Mouse (Mus musculus): ENCODE measurements at regions not wholly inside any gene's neighbourhood (a gene's known extent, or its start where the extent isn't known, plus 50 kb on each side); places are given as distances from the start of the nearest gene placed in this dataset.
A peak's percentile ranks its signal among the peaks of the same experiment; 100 is the strongest.

GRCm38 (mm10) chr1:16007809-16008208 is 85.3 kb downstream of the 4930444P10Rik start:
- DNase-seq (ENCODE audit: low read depth) = peak; percentile 10

GRCm38 (mm10) chr1:16006888-16007287 is 86.2 kb downstream of the 4930444P10Rik start:
- no peak for TF ChIP-seq CTCF (IDR thresholded peaks at IDR 0.05; ENCODE audit: borderline replicate concordance, extremely low read depth, insufficient read depth, insufficient read length)
- TF ChIP-seq POLR2A (IDR thresholded peaks at IDR 0.05; ENCODE audit: borderline replicate concordance, extremely low read depth, insufficient read depth, insufficient read length, poor library complexity, severe bottlenecking) = no peak
- DNase-seq (ENCODE audit: low read depth) = no peak

More at GRCm38 (mm10) chr1:16007809-16008208, 85.3 kb downstream of the 4930444P10Rik start:
- TF ChIP-seq CTCF (IDR thresholded peaks at IDR 0.05; ENCODE audit: borderline replicate concordance, extremely low read depth, insufficient read depth, insufficient read length) = no peak
- TF ChIP-seq POLR2A (IDR thresholded peaks at IDR 0.05; ENCODE audit: borderline replicate concordance, extremely low read depth, insufficient read depth, insufficient read length, poor library complexity, severe bottlenecking) = no peak

DNA sequence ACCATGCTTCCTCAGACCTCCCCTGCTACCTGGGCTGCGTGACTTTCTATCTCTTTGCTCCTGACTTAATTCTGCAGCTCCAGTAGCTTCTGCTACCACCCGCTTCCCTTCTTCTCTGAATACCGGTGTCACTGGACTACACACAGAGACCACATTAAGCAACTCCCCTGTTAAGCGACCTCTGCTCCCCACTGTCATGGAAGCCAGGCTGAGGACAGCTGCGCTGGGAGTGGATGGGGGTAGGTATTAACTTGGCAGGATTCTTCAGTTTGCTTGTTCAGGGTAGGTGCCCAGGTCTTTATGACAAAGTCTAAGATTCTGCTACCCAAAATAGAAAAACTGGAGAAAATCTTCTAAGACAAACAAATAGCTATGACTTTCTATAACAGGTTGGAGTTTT is 96.0 kb downstream of the 4930444P10Rik start:
- TF ChIP-seq POLR2A (IDR thresholded peaks at IDR 0.05; ENCODE audit: borderline replicate concordance, extremely low read depth, insufficient read depth, insufficient read length, poor library complexity, severe bottlenecking) = no peak
- TF ChIP-seq CTCF (IDR thresholded peaks at IDR 0.05; ENCODE audit: borderline replicate concordance, extremely low read depth, insufficient read depth, insufficient read length) = no peak
- no peak for DNase-seq (ENCODE audit: low read depth)

- TF ChIP-seq CTCF (IDR thresholded peaks at IDR 0.05; ENCODE audit: borderline replicate concordance, extremely low read depth, insufficient read depth, insufficient read length) = no peak
- no peak for TF ChIP-seq POLR2A (IDR thresholded peaks at IDR 0.05; ENCODE audit: borderline replicate concordance, extremely low read depth, insufficient read depth, insufficient read length, poor library complexity, severe bottlenecking)
- no peak for DNase-seq (ENCODE audit: low read depth)
Measured at GRCm38 (mm10) chr1:15996341-15996740, 96.8 kb downstream of the 4930444P10Rik start.

DNA sequence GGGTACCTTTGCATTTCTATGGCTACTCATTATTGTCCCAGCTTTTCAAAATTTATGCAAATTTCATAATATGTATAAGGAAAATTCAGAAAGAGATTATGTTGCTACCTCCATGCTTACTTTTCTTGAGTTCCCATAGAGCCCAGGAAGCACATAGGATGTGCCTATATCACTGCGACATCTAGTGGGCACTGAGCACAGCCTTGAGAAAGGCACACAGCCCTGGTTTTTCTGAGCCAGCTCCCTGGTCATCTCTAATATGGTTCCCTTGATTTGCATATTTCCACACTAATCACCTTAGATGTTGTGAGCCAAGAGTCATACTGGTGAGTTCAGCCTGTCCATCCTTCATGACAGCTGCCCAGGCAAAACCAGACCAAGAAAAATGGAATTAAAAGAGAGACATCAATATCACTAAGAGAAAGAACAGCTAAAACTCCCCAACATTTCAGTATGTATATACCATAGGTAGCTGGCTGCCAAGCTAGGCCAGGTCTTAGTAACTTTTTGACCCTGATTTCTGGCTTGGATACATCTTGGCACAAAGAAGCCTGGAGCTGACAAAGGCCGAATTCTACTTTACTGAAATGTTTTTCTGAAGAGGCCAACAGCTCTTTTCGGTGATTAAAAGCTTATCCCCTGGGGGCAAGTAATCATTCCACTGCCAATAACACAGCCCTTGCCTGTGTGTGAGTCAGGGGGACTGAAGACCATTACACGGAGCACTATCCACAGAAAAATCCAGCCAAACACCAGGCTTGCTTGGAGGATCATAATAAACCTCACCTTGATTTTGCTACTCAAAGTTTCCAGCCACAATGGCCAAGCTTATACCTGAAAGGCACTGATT is 99.3 kb downstream of the 4930444P10Rik start:
- peak; percentile 66; the same call in 1 of the 2 replicates for TF ChIP-seq CTCF (IDR thresholded peaks at IDR 0.05; ENCODE audit: borderline replicate concordance, extremely low read depth, insufficient read depth, insufficient read length)
- no peak for TF ChIP-seq POLR2A (IDR thresholded peaks at IDR 0.05; ENCODE audit: borderline replicate concordance, extremely low read depth, insufficient read depth, insufficient read length, poor library complexity, severe bottlenecking)
- DNase-seq (ENCODE audit: low read depth) = peak; percentile 64

GRCm38 (mm10) chr1:15990982-15991381 is 102.1 kb downstream of the 4930444P10Rik start:
- DNase-seq (ENCODE audit: low read depth) = peak; percentile 24
- TF ChIP-seq CTCF (IDR thresholded peaks at IDR 0.05; ENCODE audit: borderline replicate concordance, extremely low read depth, insufficient read depth, insufficient read length) (no peak), POLR2A (IDR thresholded peaks at IDR 0.05; ENCODE audit: borderline replicate concordance, extremely low read depth, insufficient read depth, insufficient read length, poor library complexity, severe bottlenecking) (no peak)

DNA sequence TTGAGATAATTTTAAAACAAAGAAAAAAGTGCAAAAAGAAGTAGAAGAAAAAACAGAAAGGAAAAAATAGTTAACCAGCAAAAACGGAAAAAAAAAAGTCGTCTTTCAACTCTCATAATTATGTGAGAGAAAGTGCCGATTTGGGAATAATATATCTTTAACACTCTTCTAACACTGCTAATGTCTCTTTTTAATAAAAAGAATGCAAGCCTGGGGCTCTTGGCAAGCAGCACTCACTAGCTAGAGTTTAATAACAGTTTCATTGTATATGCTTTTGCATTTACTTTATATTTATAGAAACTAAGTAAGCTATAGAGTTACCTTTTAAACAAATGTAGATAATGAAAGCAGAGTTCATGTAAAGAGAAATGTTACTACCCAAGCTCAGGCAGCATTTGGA is 107.5 kb downstream of the 4930444P10Rik start:
- no peak for DNase-seq (ENCODE audit: low read depth)
- TF ChIP-seq POLR2A (IDR thresholded peaks at IDR 0.05; ENCODE audit: borderline replicate concordance, extremely low read depth, insufficient read depth, insufficient read length, poor library complexity, severe bottlenecking) (no peak), CTCF (IDR thresholded peaks at IDR 0.05; ENCODE audit: borderline replicate concordance, extremely low read depth, insufficient read depth, insufficient read length) (no peak)

DNA sequence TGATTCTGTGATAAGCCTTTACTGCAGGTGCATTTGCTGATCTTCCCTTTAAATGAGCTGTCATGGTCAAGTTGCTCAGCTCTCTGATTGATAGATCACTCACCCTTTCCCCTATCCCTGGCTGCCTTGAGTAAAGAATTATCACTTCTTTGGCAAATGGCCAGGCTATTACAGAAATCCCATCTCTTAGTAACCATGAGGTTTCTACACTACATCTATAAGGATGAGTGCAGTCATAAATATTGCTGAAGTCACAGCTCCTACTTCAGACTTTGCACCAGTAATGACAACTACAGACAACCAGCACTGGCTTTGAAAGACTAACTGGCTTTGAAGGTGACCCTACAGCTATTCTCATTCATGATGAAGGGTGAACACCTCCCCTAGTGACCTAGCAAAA is 113.8 kb downstream of the 4930444P10Rik start:
- DNase-seq (ENCODE audit: low read depth) = no peak
- TF ChIP-seq CTCF (IDR thresholded peaks at IDR 0.05; ENCODE audit: borderline replicate concordance, extremely low read depth, insufficient read depth, insufficient read length) (no peak), POLR2A (IDR thresholded peaks at IDR 0.05; ENCODE audit: borderline replicate concordance, extremely low read depth, insufficient read depth, insufficient read length, poor library complexity, severe bottlenecking) (no peak)

- no peak for DNase-seq (ENCODE audit: low read depth)
- TF ChIP-seq POLR2A (IDR thresholded peaks at IDR 0.05; ENCODE audit: borderline replicate concordance, extremely low read depth, insufficient read depth, insufficient read length, poor library complexity, severe bottlenecking) (no peak), CTCF (IDR thresholded peaks at IDR 0.05; ENCODE audit: borderline replicate concordance, extremely low read depth, insufficient read depth, insufficient read length) (no peak)
Measured at GRCm38 (mm10) chr1:15959578-15959977, 133.5 kb downstream of the 4930444P10Rik start.

DNA sequence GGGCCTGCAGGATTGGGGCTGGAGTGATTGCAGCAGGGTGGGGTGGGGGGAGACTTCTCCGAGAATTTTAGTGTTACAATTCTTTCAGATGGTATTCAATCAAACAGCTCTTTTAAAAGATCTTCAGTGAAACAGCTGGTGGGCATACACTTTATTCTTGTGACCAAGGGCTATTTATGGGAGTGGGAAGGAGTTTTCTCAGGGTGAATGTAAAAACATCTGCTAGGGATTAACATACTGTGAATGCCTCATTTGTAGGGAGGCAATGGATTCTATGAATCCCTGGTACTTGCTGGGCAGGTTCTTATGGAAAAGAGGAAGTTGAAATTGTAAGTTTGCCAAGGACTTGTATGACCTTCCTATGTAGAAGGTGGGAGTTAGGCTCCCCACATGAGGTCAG is 134.5 kb downstream of the 4930444P10Rik start:
- TF ChIP-seq POLR2A (IDR thresholded peaks at IDR 0.05; ENCODE audit: borderline replicate concordance, extremely low read depth, insufficient read depth, insufficient read length, poor library complexity, severe bottlenecking) (no peak), CTCF (IDR thresholded peaks at IDR 0.05; ENCODE audit: borderline replicate concordance, extremely low read depth, insufficient read depth, insufficient read length) (no peak)
- DNase-seq (ENCODE audit: low read depth) = peak; percentile 24

- DNase-seq (ENCODE audit: low read depth) = no peak
- TF ChIP-seq CTCF (IDR thresholded peaks at IDR 0.05; ENCODE audit: borderline replicate concordance, extremely low read depth, insufficient read depth, insufficient read length) (no peak), POLR2A (IDR thresholded peaks at IDR 0.05; ENCODE audit: borderline replicate concordance, extremely low read depth, insufficient read depth, insufficient read length, poor library complexity, severe bottlenecking) (no peak)
Measured at GRCm38 (mm10) chr1:15943662-15944061, 149.5 kb downstream of the 4930444P10Rik start.

- TF ChIP-seq POLR2A (IDR thresholded peaks at IDR 0.05; ENCODE audit: borderline replicate concordance, extremely low read depth, insufficient read depth, insufficient read length, poor library complexity, severe bottlenecking) = no peak
- no peak for TF ChIP-seq CTCF (IDR thresholded peaks at IDR 0.05; ENCODE audit: borderline replicate concordance, extremely low read depth, insufficient read depth, insufficient read length)
- no peak for DNase-seq (ENCODE audit: low read depth)
Measured at GRCm38 (mm10) chr1:15943041-15943440, 150.1 kb downstream of the 4930444P10Rik start.
